Mouse (Mus musculus) Muller cell, postnatal 12 days (primary cell): Measurements from ENCODE around the gene Zfp11.
"Not testable (repeated sequence)": the region's sequence is repeated elsewhere in the genome, so short reads cannot be mapped to it uniquely, and the experiment has no call there.

Source experiments
- DNase-seq: peaks from one replicate; pipeline ENCODE4 v3.0.0-alpha.2; 2015; ENCODE audit errors: inconsistent ontology term

Zfp11 gene

GRCm38 (mm10) chr5:129670036-129670458 lies at the start of gene Zfp11:
TSS of gene Zfp11 (minus strand) at chr5:129670099.
- DNase-seq: peak; percentile 83

- DNase-seq: no peak
These were observed 47.1 kb upstream of the Zfp11 start for GRCm38 (mm10) chr5:129717016-129717415.

DNA sequence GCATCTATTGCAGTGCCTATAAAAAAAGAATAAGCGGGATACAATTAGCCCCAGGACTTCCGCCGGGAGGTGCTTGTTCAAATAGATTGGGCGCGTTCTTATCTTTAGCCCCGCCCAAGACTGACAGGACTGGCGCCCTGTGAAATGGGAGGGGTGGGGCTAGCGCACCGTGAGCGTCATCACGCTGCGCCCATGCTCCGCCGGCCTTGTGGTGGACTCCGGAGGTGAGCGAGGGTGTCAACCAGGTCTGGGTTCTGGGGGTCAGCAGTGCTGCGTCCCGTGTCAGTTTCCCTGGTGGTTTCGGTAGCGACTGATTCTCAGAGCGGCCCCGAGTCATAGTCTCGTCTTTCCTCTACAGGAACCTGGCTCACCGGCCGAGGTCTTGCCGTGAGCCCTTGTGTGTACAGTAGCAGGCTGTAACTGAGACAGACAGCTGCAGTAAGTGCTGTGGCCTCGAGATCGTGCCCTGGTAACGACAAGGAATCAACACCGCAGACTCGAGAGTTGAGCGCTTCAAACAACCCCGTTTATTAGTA lies 45.5 kb upstream of the Zfp11 start, which contains the start of gene Mrps17:
Mrps17 (plus strand) TSS at position 172 of the 536 bp plus-strand sequence.
- peak; percentile 96 for DNase-seq

- no peak for DNase-seq
These were observed 38.5 kb upstream of the Zfp11 start, which contains the start of gene Sept14 for GRCm38 (mm10) chr5:129708412-129708811. TSS of gene Sept14 (minus strand) at chr5:129708512.

DNA sequence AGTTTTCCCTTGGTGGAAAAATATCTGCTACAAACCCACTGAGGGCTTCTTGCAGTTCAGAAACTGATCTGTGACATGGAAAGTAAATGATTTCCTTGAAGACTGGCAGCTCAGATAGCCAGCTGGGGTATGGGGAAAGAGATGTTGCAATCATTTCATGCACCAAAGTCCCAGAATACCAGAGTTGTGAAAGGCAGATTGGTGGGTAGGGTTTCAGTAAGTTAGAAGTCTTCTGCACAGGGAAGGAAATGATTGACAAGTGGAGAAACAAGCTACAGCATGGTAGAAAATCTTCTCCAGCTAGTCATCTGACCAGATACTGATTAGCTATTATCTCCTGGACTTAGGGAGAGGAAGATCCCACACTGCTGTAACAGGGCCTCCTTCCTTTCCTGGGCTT lies 33.5 kb upstream of the Zfp11 start:
- DNase-seq: no peak

DNA sequence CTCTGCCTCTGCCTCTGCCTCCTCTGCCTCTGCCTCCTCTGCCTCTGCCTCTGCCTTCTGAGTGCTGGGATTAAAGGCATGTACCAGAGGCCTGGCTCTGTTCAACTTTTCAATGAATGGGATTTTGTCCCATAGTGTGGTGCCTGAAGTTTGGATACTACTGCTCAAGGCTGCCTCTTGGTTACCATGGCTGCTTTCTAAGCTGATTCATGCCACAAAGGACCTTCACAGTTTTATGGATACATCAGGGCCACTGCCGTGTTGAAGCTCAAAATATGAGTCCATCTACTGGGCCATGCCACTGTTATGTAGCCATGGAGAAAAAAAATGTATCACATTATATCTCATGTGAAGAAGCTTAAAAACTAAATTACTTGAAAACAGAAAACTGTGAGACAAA lies 31.8 kb upstream of the Zfp11 start:
- no peak for DNase-seq

GRCm38 (mm10) chr5:129700506-129700905 lies 30.6 kb upstream of the Zfp11 start:
- DNase-seq: peak; percentile 22

GRCm38 (mm10) chr5:129690528-129690927 lies 20.6 kb upstream of the Zfp11 start:
- DNase-seq: no peak

DNA sequence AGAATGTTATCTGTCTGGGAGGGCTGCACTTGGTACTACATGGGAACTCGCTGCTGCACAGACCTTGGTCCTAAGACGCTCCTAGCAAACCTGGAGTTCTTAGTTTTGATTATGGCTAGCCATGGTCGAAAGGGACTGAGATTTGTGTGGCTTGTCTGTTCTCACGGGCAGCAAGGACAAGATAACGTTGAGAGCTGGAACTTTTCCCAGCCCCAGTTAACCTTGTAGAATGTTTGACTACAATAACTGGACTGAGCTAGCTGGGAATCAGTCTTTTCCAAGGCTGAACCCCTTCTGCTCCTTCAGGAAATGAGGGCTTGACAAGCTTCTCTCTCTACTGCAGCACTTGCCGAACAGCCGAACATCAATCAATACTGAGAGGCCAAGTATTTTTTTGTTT lies 17.7 kb upstream of the Zfp11 start:
- DNase-seq: no peak

GRCm38 (mm10) chr5:129685141-129685540 lies 15.2 kb upstream of the Zfp11 start:
- not testable (repeated sequence) for DNase-seq

DNA sequence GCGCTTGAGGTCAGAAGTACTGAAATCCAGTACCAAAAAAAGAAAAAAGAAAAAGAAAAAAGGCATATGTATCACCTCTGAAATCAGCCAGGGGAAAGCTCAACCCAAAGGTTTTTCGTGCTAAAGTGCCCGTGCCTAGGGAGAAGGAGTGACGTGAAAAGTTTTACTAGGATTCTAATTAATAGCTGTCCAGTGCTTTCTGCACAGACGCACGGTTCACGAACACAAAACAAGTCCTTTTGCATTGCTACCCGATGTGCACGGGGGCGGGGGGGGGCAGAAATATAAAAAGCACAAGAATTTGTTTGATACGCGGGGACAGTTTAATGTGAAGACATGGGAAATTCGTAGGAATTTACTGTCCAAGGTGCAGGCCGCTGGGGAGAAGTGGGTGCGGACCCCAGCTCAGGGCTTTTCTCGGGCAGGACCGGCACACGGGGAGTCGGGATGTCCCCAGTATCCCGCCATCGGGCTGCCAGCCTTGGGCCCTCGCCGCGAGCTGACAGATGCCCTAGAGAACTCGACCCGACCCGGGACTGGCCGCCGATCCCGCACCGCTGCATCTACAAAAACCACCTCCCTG lies 355 bp downstream of the Zfp11 start:
- no peak for DNase-seq

- no peak for DNase-seq
These were observed 2.0 kb downstream of the Zfp11 start for GRCm38 (mm10) chr5:129667851-129668250.

- DNase-seq: no peak
These were observed 3.5 kb downstream of the Zfp11 start for GRCm38 (mm10) chr5:129666271-129666909.

DNA sequence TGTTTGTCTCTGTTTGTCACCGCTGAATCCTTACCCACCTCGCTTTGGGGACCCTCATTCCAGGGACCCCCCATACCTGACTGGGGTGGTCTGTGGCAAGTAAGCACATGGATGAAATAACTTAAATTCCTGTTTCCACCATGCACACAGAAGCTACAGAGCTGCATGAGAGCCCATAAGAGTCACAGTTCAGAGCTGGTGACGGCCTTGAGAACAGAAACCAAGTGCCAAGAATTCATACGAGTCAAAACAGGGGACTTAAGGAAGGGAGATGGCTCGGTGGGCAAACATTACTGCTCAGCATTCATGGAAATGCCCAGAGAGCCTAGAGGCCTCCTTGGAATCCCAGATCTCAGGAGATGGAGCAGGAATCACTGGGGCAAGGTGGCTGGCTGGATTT lies 5.8 kb downstream of the Zfp11 start:
- no peak for DNase-seq

DNA sequence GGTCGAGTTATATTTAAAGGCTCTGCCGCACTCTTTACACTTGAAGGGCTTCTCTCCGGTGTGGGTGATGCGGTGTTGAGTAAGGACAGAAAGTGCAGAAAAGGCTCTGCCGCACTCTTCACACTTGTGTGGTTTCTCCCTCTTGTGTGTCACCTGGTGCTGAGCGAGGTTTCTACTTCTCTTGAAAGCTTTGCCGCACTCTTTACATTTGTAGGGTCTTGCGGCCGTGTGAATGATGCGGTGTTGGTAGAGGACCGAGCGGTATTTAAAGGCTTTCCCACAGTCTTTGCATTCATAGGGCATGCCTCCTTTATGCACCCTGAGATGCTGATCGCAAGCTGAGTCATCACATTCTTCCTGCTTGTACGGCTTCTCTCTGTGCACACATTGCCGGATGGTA lies 12.0 kb downstream of the Zfp11 start:
- DNase-seq: no peak

GRCm38 (mm10) chr5:129657016-129657415 lies 12.9 kb downstream of the Zfp11 start:
- DNase-seq: no peak

DNA sequence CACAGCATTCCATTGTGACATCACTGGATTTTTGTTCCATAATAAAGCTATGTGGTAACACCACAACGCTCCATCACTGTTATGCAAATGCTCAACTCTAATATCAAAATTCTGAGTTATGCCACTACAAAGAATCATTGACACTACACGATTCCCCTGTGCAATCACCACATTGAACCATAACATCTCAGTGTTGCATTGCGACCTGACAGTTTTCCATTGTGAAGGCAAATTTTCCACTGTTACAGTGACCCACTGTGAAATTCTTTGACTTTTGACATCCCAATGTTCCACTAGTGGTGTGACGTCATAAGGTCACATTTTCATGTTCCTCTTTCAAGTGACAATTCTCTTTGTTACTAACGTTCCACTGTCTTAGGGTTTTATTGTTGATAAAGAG lies 19.0 kb downstream of the Zfp11 start:
- DNase-seq: no peak

GRCm38 (mm10) chr5:129632270-129633250 lies 37.3 kb downstream of the Zfp11 start:
- not testable (repeated sequence) for DNase-seq

DNA sequence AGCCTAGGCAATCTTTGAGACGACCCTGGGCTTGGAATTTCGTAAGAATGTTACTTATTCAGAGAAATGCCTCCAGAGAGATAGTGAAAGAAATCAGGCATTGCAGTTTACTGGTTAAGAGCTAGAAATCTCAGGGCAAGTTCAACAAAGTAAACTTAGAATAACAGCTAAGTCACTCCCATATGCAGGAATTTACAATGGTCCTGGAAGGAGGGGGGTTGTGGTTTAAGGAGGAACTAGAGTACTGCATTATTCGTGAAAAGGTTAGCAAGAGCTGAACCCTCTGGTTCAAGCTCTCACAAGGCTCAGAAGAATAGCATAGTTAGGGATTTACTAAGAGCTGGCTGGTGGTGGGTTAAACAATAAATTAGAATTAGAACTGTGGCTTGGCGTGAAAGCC lies 43.3 kb downstream of the Zfp11 start:
- not testable (repeated sequence) for DNase-seq

DNA sequence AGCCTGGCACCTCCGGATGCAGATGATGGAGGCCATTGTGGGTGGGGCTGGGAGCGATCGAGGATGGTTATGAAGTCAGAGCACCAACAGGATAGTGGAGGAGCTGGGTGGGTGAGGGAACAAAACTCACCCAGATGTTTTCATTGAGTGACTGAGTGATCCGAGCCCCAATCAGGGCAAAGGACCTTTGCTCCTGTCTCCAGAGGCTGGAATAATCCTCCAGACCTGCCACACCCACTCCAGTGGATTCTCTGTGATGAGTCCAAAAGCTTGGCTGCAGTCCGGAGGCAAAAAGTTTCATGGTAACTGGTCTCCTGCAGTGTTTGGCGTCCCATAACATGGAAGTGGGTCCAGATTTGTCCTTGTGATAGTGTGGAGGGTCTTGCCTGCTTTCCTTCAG lies 43.8 kb downstream of the Zfp11 start:
- DNase-seq: no peak

DNA sequence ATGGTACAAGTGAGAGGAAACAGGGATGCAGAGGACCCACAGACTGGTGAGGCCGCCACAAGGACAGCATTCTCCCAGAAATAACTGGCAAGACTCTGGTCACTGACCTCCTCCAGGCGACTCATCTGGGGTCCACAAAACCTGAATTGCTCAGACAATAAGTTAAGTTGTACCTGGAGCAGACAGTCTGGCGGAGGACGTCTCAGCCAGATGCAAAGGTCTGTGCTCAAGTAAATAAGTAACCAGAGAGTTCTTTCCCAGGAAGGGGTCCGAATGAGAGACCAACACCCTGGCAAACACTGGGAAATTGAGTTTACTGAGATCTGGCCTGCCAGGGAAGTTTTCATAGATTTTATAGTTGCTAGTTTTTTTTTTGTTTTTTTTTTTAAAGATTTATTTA lies 48.5 kb downstream of the Zfp11 start:
- no peak for DNase-seq

GRCm38 (mm10) chr5:129620600-129620999 lies 49.3 kb downstream of the Zfp11 start:
- DNase-seq: not testable (repeated sequence)
